Mouse (Mus musculus) MN1 (cell line): ENCODE data around the gene Nkg7.
A peak's percentile ranks its signal among the peaks of the same experiment; 100 is the strongest.

Experiments
- DNase-seq: peaks from one replicate; pipeline ENCODE4 v3.0.0-alpha.2; 2016; ENCODE audit warnings: low spot score

The Nkg7 gene

DNA sequence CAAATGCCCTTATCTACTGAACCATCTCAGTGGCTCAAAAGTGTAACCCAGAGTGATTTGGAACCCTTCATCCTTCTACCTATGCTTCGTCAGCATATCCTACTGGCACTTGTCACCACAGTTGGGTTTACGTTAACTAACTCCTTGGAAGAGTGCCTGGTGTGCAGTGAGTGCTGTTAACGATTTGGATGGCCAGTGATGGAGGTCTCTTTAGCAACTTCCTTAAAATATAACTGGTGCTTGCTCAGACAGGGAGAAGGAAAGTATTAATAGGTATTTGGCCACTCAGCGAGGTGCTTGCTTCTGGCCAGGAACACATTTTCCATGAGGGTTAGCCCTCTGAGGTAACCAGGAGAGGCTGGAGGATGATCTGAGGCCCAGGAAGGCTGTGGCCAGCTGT is 10.9 kb downstream of the Nkg7 start:
- DNase-seq = no peak

- DNase-seq = no peak
Measured at GRCm38 (mm10) chr7:43448246-43448645, 11.4 kb downstream of the Nkg7 start.

- no peak for DNase-seq
Measured at GRCm38 (mm10) chr7:43449811-43450210, 12.9 kb downstream of the Nkg7 start.

DNA sequence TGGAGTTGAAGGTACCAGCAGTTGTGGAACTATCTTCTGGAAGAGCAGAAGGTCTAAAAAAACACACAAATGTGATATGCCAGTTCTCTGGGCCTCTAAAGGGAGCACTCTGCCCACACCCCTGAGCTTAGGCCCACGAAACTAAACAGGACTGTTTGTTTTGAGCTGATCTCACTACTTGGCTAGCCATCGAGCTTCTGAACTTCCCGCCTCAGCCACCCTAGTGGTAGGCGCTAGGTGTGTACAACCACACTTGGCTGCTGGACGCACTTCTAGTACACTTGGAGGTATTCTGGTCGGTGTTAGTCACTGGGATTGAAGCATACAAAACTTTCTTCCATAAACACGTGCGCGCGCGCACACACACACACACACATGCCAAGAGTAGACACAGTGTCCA is 14.9 kb downstream of the Nkg7 start:
- DNase-seq = no peak

- DNase-seq = peak; percentile 34
Measured at GRCm38 (mm10) chr7:43452609-43453008, 15.7 kb downstream of the Nkg7 start.

GRCm38 (mm10) chr7:43453599-43454355 is 16.9 kb downstream of the Nkg7 start:
- DNase-seq = peak; percentile 54

DNA sequence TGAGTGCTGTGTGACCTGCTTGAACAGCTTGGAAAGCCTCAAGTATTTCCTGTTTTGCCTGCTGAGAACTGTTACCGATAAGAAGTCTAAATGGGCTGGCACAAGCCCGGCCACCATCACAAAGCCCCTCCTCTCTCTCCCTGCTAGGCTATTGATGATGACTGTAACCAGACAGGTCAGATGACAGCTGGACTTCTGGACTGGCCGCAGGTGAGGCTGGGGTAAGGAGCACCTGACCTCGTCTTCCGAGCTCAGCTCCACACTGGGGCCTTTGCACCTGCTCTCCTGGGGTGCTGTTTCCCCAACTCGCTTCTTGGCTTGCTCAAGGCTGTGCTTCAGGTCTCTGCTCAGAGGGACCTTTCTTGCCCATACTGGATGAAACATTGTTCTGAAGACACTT is 17.5 kb downstream of the Nkg7 start:
- no peak for DNase-seq

DNA sequence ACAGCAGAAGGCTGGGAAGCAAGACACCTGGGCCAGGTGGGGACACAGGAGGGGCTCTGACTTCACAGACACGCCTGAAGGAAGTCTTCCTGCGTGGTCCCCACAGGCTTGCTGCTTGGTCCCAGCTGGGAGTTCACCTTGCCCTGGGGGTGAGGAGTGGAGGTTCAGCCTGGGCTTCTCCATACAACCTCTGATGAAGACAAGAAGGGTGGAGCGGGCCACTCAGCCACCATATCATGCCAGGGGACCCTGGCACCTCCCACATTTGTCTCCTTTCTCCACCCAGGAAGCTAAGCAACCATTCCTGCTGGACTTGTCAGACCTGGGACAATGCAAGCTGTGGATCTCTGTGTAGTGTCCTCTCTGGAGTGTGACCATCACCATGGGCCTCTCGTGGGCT is 26.0 kb downstream of the Nkg7 start, which contains the start of gene Vsig10l:
Vsig10l (plus strand) TSS at position 301 of the 400 bp plus-strand sequence.
- DNase-seq = no peak

- no peak for DNase-seq
Measured at GRCm38 (mm10) chr7:43463976-43464375, 27.1 kb downstream of the Nkg7 start.

GRCm38 (mm10) chr7:43464864-43465343 is 28.0 kb downstream of the Nkg7 start:
- peak; percentile 80 for DNase-seq

- DNase-seq = peak; percentile 89
Measured at GRCm38 (mm10) chr7:43465344-43466098, 28.6 kb downstream of the Nkg7 start.

DNA sequence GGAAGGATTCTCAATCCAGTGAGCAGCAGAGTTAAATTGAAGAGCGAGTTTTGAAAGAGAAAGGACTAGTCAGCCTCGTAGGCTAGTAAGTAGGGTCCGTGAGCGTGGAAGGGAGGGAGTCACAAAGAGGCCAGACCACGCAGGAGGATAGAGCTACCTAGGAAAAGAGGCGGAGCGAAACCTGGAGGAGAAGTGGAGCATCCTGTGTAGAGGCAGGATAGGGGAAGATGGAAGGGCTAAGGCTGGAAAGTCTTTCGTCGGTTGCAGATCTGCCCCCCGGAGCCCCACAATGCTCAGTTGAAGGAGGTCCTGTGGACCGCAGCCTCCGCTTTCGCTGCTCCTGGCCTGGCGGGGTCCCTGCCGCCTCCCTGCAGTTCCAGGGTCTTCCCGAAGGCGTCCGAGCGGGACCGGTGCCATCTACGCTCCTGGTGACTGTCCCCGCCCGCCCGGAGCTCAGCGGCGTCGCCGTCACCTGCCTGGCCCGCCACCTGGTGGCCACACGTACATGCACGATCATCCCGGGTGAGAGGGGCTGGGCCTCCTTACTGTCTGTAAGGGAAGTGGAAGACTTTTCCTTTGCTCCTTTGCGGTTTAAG is 29.3 kb downstream of the Nkg7 start:
- peak; percentile 86 for DNase-seq

GRCm38 (mm10) chr7:43470373-43470772 is 33.5 kb downstream of the Nkg7 start:
- peak; percentile 23 for DNase-seq

- no peak for DNase-seq
Measured at GRCm38 (mm10) chr7:43475706-43476105, 38.8 kb downstream of the Nkg7 start.

DNA sequence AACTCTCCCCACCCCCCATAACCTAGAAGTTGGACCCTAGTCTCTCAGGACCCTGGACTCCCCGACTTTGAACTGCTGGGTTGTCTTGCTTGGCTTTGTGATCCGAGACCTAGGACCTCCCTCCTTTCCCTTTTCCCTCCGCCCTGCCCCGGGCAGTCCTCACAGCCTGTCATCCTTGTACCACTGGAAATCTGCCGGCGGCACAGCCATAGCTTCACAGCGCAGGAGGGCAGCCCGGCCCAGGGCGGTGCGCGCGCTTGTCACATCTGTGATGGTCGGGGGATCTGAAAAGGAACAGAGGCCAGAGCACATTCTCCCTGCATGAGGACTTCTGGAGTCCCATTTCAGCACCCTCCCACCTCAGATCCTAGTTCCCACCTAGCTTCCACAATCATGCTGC is 39.5 kb downstream of the Nkg7 start:
- DNase-seq = no peak

GRCm38 (mm10) chr7:43481191-43481590 is 44.3 kb downstream of the Nkg7 start:
- no peak for DNase-seq

- peak; percentile 35 for DNase-seq
Measured at GRCm38 (mm10) chr7:43482090-43482716, 45.3 kb downstream of the Nkg7 start.

DNA sequence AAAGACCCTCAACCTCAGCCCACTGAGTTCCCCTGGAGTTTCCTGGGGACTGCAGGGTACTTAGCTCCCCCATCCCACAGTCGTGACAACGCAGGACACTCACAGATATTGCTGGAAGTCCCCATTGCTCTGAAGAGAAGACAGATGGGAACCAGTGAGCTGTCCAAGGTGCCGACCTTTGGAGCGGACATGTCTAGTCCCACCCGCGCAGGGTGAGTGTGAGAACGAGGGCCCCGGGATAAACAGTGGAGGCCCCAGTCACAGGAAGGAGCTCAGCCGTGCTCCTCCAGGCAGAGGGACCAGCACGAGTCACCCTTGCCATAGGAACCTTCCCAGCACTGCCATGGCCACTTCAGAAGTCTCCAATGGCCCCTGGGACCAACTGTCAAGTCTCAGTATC is 46.4 kb downstream of the Nkg7 start:
- DNase-seq = no peak
